Mouse (Mus musculus) E14TG2a.4 (cell line): ENCODE measurements at regions not wholly inside any gene's neighbourhood (a gene's known extent, or its start where the extent isn't known, plus 50 kb on each side); places are given as distances from the start of the nearest gene placed in this dataset.
"Not testable (repeated sequence)": the region's sequence is repeated elsewhere in the genome, so short reads cannot be mapped to it uniquely, and the experiment has no call there.

Experiments used
- H3K27me3 ChIP-seq: 2 replicates; pipeline ENCODE4 v1.6.1; 2014; ENCODE audit warnings: low read length, control low read depth; ENCODE audit not compliant: insufficient read depth
- H3K36me3 ChIP-seq: 2 replicates; pipeline ENCODE4 v1.6.1; 2014; ENCODE audit warnings: low read length, control low read depth; ENCODE audit not compliant: insufficient read depth
- H3K4me1 ChIP-seq: replicated peaks from 2 replicates; pipeline ENCODE4 v1.6.1; 2014; ENCODE audit warnings: low read depth, low read length, control low read depth
- H3K4me3 ChIP-seq: replicated peaks from 2 replicates; pipeline ENCODE4 v1.5.1; 2014; ENCODE audit warnings: mild to moderate bottlenecking, low read length
- H3K9me3 ChIP-seq: 2 replicates; pipeline ENCODE4 v1.6.1; 2014; ENCODE audit warnings: low read length, control low read depth
- CTCF ChIP-seq: conservative IDR thresholded peaks from 2 replicates; pipeline ENCODE4 v1.5.1; 2014; ENCODE audit warnings: low read length
- NANOG ChIP-seq: IDR thresholded peaks from 2 replicates; pipeline ENCODE4 v1.6.1; 2014; ENCODE audit warnings: borderline replicate concordance, low read length, mixed read lengths
- POU5F1 ChIP-seq: IDR thresholded peaks from 2 replicates; pipeline ENCODE4 v1.6.1; 2014; ENCODE audit warnings: low read length, borderline replicate concordance

DNA sequence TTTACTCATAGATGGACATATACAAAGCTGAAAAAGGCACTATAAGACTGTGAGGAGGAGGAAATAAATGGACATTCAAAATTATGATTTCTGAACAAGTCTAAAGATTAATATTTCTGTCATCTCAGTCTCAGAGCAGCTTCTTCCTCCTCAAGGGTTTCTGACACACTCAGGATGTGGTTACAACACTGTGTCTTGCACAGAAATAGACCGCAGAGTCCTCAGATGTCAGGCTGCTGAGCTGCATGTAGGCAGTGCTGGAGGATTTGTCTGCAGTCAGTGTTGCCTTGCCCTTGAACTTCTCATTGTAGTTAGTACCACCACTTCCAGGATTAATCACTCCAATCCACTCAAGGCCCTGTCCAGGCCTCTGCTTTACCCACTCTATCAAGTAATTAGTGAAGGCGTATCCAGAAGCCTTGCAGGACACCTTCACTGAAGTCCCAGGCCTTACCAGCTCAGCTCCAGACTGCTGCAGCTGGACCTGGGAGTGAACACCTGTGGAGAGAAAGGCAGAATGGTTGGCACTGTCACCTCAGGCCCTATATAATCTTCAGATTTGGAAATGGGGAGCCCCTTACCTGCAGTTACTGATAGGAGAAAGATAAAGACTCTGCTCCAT, 853.9 kb upstream of the Zfp386 start:
- no peaks in the 10 kb centered on the region for H3K27me3 ChIP-seq
- no peak for TF ChIP-seq NANOG
- TF ChIP-seq POU5F1 = no peak
- no peak for TF ChIP-seq CTCF
- H3K36me3 ChIP-seq = no peaks in the 10 kb centered on the region
- H3K4me1 ChIP-seq = no peaks in the 10 kb centered on the region
- no peak overlapping the region for H3K4me3 ChIP-seq
- H3K9me3 ChIP-seq = no peaks in the 10 kb centered on the region

- Histone ChIP-seq H3K36me3 (no peaks in the 10 kb centered on the region), H3K9me3 (no peaks in the 10 kb centered on the region)
- TF ChIP-seq CTCF = no peak
Observed at GRCm38 (mm10) chr12:115197322-115198117, 850.0 kb upstream of the Zfp386 start.

GRCm38 (mm10) chr12:115207833-115208448, 839.6 kb upstream of the Zfp386 start:
- H3K9me3 ChIP-seq, H3K36me3 ChIP-seq, H3K4me3 ChIP-seq, H3K4me1 ChIP-seq, H3K27me3 ChIP-seq: not testable (repeated sequence)

More at GRCm38 (mm10) chr12:115197322-115198117, 850.0 kb upstream of the Zfp386 start:
- H3K4me1 ChIP-seq = no peaks in the 10 kb centered on the region
- no peaks in the 10 kb centered on the region for H3K27me3 ChIP-seq
- H3K4me3 ChIP-seq = no peak overlapping the region

DNA sequence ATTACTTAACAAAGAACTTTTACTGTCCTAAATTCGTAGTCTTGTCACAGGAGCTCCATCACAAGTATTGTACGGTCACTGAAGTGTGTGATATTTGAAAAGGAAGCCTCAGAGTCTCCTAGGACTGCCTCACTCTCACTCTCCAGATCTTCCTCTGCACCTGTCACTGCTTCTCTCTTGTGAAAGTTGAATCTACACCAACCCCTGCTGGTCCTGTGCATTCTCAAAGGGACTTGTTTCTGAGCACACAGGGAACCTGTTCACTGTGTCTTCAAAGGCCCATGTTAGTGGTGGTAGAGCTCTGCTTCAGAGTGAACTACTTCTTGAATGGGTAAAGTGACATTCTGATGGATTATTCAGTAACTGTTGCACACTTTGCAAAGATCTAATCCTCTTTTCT, 824.9 kb upstream of the Zfp386 start:
- Histone ChIP-seq H3K27me3 (no peaks in the 10 kb centered on the region), H3K36me3 (no peaks in the 10 kb centered on the region), H3K9me3 (no peaks in the 10 kb centered on the region), H3K4me3 (no peak overlapping the region), H3K4me1 (no peaks in the 10 kb centered on the region)
- no peak for TF ChIP-seq POU5F1
- no peak for TF ChIP-seq CTCF
- no peak for TF ChIP-seq NANOG

- Histone ChIP-seq H3K4me3 (no peak overlapping the region), H3K9me3 (no peaks in the 10 kb centered on the region), H3K27me3 (no peaks in the 10 kb centered on the region), H3K4me1 (no peaks in the 10 kb centered on the region), H3K36me3 (no peaks in the 10 kb centered on the region)
- TF ChIP-seq NANOG (no peak), CTCF (no peak), POU5F1 (no peak)
Observed at GRCm38 (mm10) chr12:115229965-115230364, 817.6 kb upstream of the Zfp386 start.

- H3K9me3 ChIP-seq, H3K4me1 ChIP-seq, H3K27me3 ChIP-seq, H3K4me3 ChIP-seq, H3K36me3 ChIP-seq: not testable (repeated sequence)
Observed at GRCm38 (mm10) chr12:115242661-115243060, 804.9 kb upstream of the Zfp386 start.

GRCm38 (mm10) chr12:115247298-115247697, 800.2 kb upstream of the Zfp386 start:
- H3K4me1 ChIP-seq, H3K9me3 ChIP-seq, H3K4me3 ChIP-seq, H3K36me3 ChIP-seq, H3K27me3 ChIP-seq: not testable (repeated sequence)

DNA sequence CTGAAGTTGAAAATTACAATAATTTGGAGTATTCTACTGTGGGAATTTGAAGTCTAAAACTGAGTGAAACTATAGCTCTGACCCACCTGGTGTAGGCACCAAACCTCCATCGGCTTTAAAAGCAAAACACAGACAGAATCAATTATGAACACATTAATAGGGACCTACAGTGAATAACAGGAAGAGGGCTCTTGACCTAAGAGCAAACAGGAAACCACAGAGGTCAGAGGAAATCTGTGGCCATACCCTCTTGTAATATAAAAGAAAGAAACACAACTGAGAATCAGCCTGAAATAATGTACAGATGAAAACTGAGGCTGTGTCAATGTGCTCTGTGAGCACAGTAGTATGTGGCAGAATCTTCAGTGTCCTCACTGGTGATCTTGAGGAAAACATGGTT, 789.7 kb upstream of the Zfp386 start:
- Histone ChIP-seq H3K27me3 (no peaks in the 10 kb centered on the region), H3K4me3 (no peak overlapping the region), H3K9me3 (no peaks in the 10 kb centered on the region), H3K4me1 (no peaks in the 10 kb centered on the region), H3K36me3 (no peaks in the 10 kb centered on the region)
- TF ChIP-seq CTCF (no peak), NANOG (no peak), POU5F1 (no peak)

GRCm38 (mm10) chr12:115258744-115259143, 788.8 kb upstream of the Zfp386 start:
- Histone ChIP-seq H3K4me3 (no peak overlapping the region), H3K36me3 (no peaks in the 10 kb centered on the region), H3K4me1 (no peaks in the 10 kb centered on the region), H3K27me3 (no peaks in the 10 kb centered on the region), H3K9me3 (no peaks in the 10 kb centered on the region)
- no peak for TF ChIP-seq NANOG
- no peak for TF ChIP-seq POU5F1
- no peak for TF ChIP-seq CTCF

GRCm38 (mm10) chr12:115262431-115262830, 785.1 kb upstream of the Zfp386 start:
- not testable (repeated sequence) for H3K4me3 ChIP-seq, H3K36me3 ChIP-seq, H3K9me3 ChIP-seq

DNA sequence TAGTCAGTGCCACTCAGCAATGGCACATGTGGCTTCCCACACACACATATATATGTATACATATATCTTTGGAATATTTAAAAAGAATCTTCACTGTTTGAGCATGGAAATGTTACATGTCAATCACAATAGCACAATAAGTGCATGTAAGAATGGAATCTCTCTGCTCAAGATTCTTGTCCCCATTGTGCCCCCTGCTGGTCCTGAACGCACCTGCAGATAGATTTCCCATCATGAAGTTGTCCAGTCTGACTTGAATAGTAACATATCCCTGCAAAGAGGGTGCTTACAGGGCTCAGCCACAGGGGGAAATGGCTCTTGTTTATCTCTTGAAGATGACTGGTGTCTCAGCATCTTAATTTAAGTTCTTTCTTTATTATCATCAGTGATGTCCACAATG, 770.8 kb upstream of the Zfp386 start:
- not testable (repeated sequence) for H3K27me3 ChIP-seq, H3K9me3 ChIP-seq, H3K36me3 ChIP-seq, H3K4me3 ChIP-seq, H3K4me1 ChIP-seq

More at GRCm38 (mm10) chr12:115262431-115262830, 785.1 kb upstream of the Zfp386 start:
- H3K27me3 ChIP-seq, H3K4me1 ChIP-seq: not testable (repeated sequence)

- H3K36me3 ChIP-seq, H3K9me3 ChIP-seq, H3K4me1 ChIP-seq, H3K27me3 ChIP-seq, H3K4me3 ChIP-seq: not testable (repeated sequence)
Observed at GRCm38 (mm10) chr12:115293772-115294171, 753.8 kb upstream of the Zfp386 start.
